Mouse (Mus musculus) hindbrain, embryonic 10.5 days (tissue): ENCODE results near the gene Ccin. TPM values are rescaled to one million over a fixed set of nuclear protein-coding genes. Genes with fewer than 3 reads are reported as not detected.

Source experiments
- DNase-seq: peaks from one replicate; pipeline ENCODE4 v3.0.0-alpha.2; 2017; ENCODE audit warnings: low spot score
- H3K27ac ChIP-seq: fragments of 300-500 bp; sonication (generic); 2 replicates; pipeline ENCODE4 v1.5.1; 2016; ENCODE audit warnings: mild to moderate bottlenecking, moderate library complexity
- H3K27me3 ChIP-seq: fragments of 300-500 bp; sonication (generic); 2 replicates; pipeline ENCODE4 v1.6.1; 2016; ENCODE audit warnings: mild to moderate bottlenecking; ENCODE audit not compliant: poor library complexity, insufficient read depth, severe bottlenecking
- H3K36me3 ChIP-seq: fragments of 300-500 bp; sonication (generic); 2 replicates; pipeline ENCODE4 v1.6.1; 2016; ENCODE audit warnings: mild to moderate bottlenecking, moderate library complexity
- H3K4me1 ChIP-seq: fragments of 300-500 bp; sonication (generic); replicated peaks from 2 replicates; pipeline ENCODE4 v1.6.1; 2016; ENCODE audit warnings: mild to moderate bottlenecking
- H3K4me3 ChIP-seq: fragments of 300-500 bp; sonication (generic); 2 replicates; pipeline ENCODE4 v1.5.1; 2016; ENCODE audit warnings: mild to moderate bottlenecking, moderate library complexity
- H3K9me3 ChIP-seq: fragments of 300-500 bp; sonication (generic); 2 replicates; pipeline ENCODE4 v1.6.1; 2016; ENCODE audit warnings: mild to moderate bottlenecking, moderate library complexity
- WGBS: fragments of 180-500 bp; shearing (Covaris S2); methylation state at CpG from one replicate; pipeline ENCODE4 v1.1.7; 2016; 5-methylcytosine and 5-hydroxymethylcytosine counted together
- polyA plus RNA-seq: library from polyadenylated mRNA; unstranded; fragments of >200 nt; fragmentation: Nextera tagmentation; extraction: Ambion mirVana; gene quantifications from 2 replicates; pipeline ENCODE4 v1.2.1, GENCODE M21; 2016

Ccin gene
- polyA plus RNA-seq, 1 experiment from 2014 or later: not detected

- Histone ChIP-seq H3K27ac (peak overlapping the region; percentile 67), H3K4me3 (no peak overlapping the region), H3K27me3 (peaks cover 42% of the 10 kb centered on the region), H3K36me3 (no peaks in the 10 kb centered on the region), H3K9me3 (no peaks in the 10 kb centered on the region), H3K4me1 (peaks cover 29% of the 10 kb centered on the region)
- 18% methylated on average over 17 of the region's 17 CpGs for WGBS
- peak; percentile 48 for DNase-seq
Measured at GRCm38 (mm10) chr4:43978521-43979443, 4.5 kb upstream of the Ccin start.

GRCm38 (mm10) chr4:43979746-43980145 is 3.5 kb upstream of the Ccin start:
- WGBS: 81% methylated on average over 3 of the region's 3 CpGs
- no peak overlapping the region for H3K4me3 ChIP-seq
- no peaks in the 10 kb centered on the region for H3K36me3 ChIP-seq
- no peak for DNase-seq
- peaks cover 48% of the 10 kb centered on the region for H3K27me3 ChIP-seq
- H3K4me1 ChIP-seq: peaks cover 28% of the 10 kb centered on the region
- no peaks in the 10 kb centered on the region for H3K9me3 ChIP-seq
- H3K27ac ChIP-seq: no peak overlapping the region

- Histone ChIP-seq H3K4me1 (peaks cover 28% of the 10 kb centered on the region), H3K9me3 (no peaks in the 10 kb centered on the region), H3K27me3 (peaks cover 48% of the 10 kb centered on the region), H3K36me3 (no peaks in the 10 kb centered on the region), H3K4me3 (no peak overlapping the region), H3K27ac (no peak overlapping the region)
- 87% methylated on average over 4 of the region's 4 CpGs for WGBS
- no peak for DNase-seq
Measured at GRCm38 (mm10) chr4:43980236-43980635, 3.0 kb upstream of the Ccin start.

GRCm38 (mm10) chr4:43980846-43981245 is 2.4 kb upstream of the Ccin start:
- H3K36me3 ChIP-seq: no peaks in the 10 kb centered on the region
- WGBS: 92% methylated on average over 6 of the region's 6 CpGs

GRCm38 (mm10) chr4:43981251-43981650 is 2.0 kb upstream of the Ccin start:
- Histone ChIP-seq H3K4me1 (peaks cover 28% of the 10 kb centered on the region), H3K27me3 (peaks cover 48% of the 10 kb centered on the region), H3K36me3 (no peaks in the 10 kb centered on the region), H3K27ac (peak overlapping the region; percentile 92; the same call in 1 of the 2 replicates), H3K9me3 (no peaks in the 10 kb centered on the region), H3K4me3 (no peak overlapping the region)
- no peak for DNase-seq
- 88% methylated on average over 7 of the region's 7 CpGs for WGBS

More at GRCm38 (mm10) chr4:43980846-43981245, 2.4 kb upstream of the Ccin start:
- peaks cover 48% of the 10 kb centered on the region for H3K27me3 ChIP-seq
- no peak for DNase-seq
- H3K27ac ChIP-seq: no peak overlapping the region
- peaks cover 28% of the 10 kb centered on the region for H3K4me1 ChIP-seq
- H3K9me3 ChIP-seq: no peaks in the 10 kb centered on the region
- no peak overlapping the region for H3K4me3 ChIP-seq

- no peaks in the 10 kb centered on the region for H3K36me3 ChIP-seq
- H3K4me1 ChIP-seq: peaks cover 27% of the 10 kb centered on the region
- H3K27me3 ChIP-seq: peaks cover 42% of the 10 kb centered on the region
- peak overlapping the region; percentile 92 for H3K27ac ChIP-seq
- no peaks in the 10 kb centered on the region for H3K9me3 ChIP-seq
- 4% methylated on average over 24 of the region's 24 CpGs for WGBS
- H3K4me3 ChIP-seq: peak overlapping the region; percentile 51
- peak; percentile 95 for DNase-seq
Measured at GRCm38 (mm10) chr4:43982053-43982732, 1.1 kb upstream of the Ccin start.

- Histone ChIP-seq H3K27ac (no peak overlapping the region), H3K9me3 (no peaks in the 10 kb centered on the region), H3K4me1 (peaks cover 18% of the 10 kb centered on the region), H3K4me3 (no peak overlapping the region), H3K36me3 (no peaks in the 10 kb centered on the region), H3K27me3 (peaks cover 38% of the 10 kb centered on the region)
- DNase-seq: no peak
- WGBS: 91% methylated on average over 22 of the region's 22 CpGs
Measured at GRCm38 (mm10) chr4:43983756-43984155, 473 bp downstream of the Ccin start.

GRCm38 (mm10) chr4:43984326-43984725 is 1.0 kb downstream of the Ccin start:
- Histone ChIP-seq H3K4me3 (no peak overlapping the region), H3K9me3 (no peaks in the 10 kb centered on the region), H3K27me3 (peaks cover 37% of the 10 kb centered on the region), H3K4me1 (peaks cover 13% of the 10 kb centered on the region), H3K27ac (no peak overlapping the region), H3K36me3 (no peaks in the 10 kb centered on the region)
- no peak for DNase-seq
- 92% methylated on average over 19 of the region's 19 CpGs for WGBS

GRCm38 (mm10) chr4:43988976-43989375 is 5.7 kb downstream of the Ccin start:
- Histone ChIP-seq H3K27ac (no peak overlapping the region), H3K4me1 (0 out of 2 replicates have a peak, but pooled peaks cover 4% of the 10 kb centered on the region), H3K9me3 (no peaks in the 10 kb centered on the region), H3K27me3 (peaks cover 5% of the 10 kb centered on the region; the same call in 1 of the 2 replicates), H3K4me3 (no peak overlapping the region), H3K36me3 (no peaks in the 10 kb centered on the region)
- WGBS: 85% methylated on average over 3 of the region's 3 CpGs
- no peak for DNase-seq

- DNase-seq: no peak
- H3K4me3 ChIP-seq: no peak overlapping the region
Measured at GRCm38 (mm10) chr4:43993072-43993471, 9.8 kb downstream of the Ccin start.

GRCm38 (mm10) chr4:43994342-43994741 is 11.1 kb downstream of the Ccin start:
- no peaks in the 10 kb centered on the region for H3K4me1 ChIP-seq
- no peaks in the 10 kb centered on the region for H3K27me3 ChIP-seq
- no peak overlapping the region for H3K27ac ChIP-seq
- H3K9me3 ChIP-seq: peaks cover 4% of the 10 kb centered on the region; the same call in 1 of the 2 replicates
- DNase-seq: no peak
- whole genome bisulfite sequencing: 80% methylated on average over 2 of the region's 2 CpGs
- H3K4me3 ChIP-seq: no peak overlapping the region
- no peaks in the 10 kb centered on the region for H3K36me3 ChIP-seq

More at GRCm38 (mm10) chr4:43993072-43993471, 9.8 kb downstream of the Ccin start:
- no peaks in the 10 kb centered on the region for H3K27me3 ChIP-seq
- 94% methylated on average over 11 of the region's 11 CpGs for WGBS
- no peak overlapping the region for H3K27ac ChIP-seq
- 0 out of 2 replicates have a peak, but pooled peaks cover 3% of the 10 kb centered on the region for H3K4me1 ChIP-seq
- no peaks in the 10 kb centered on the region for H3K36me3 ChIP-seq
- no peaks in the 10 kb centered on the region for H3K9me3 ChIP-seq

GRCm38 (mm10) chr4:44003622-44004021 is 20.3 kb downstream of the Ccin start:
- 89% methylated on average over 6 of the region's 6 CpGs for WGBS
- Histone ChIP-seq H3K4me1 (no peaks in the 10 kb centered on the region), H3K36me3 (no peaks in the 10 kb centered on the region), H3K27me3 (no peaks in the 10 kb centered on the region), H3K4me3 (no peak overlapping the region), H3K27ac (no peak overlapping the region), H3K9me3 (peaks cover 8% of the 10 kb centered on the region)
- DNase-seq: no peak

- no peaks in the 10 kb centered on the region for H3K27me3 ChIP-seq
- no peaks in the 10 kb centered on the region for H3K4me1 ChIP-seq
- WGBS: 90% methylated on average over 5 of the region's 5 CpGs
- no peak within 1 kb of the TSS for H3K27ac ChIP-seq
- H3K9me3 ChIP-seq: peaks cover 4% of the 10 kb centered on the region; the same call in 1 of the 2 replicates
- H3K36me3 ChIP-seq: no peaks in the 10 kb centered on the region
- no peak within 1 kb of the TSS for H3K4me3 ChIP-seq
- no peak for DNase-seq
Measured at GRCm38 (mm10) chr4:44004126-44004525, 20.8 kb downstream of the Ccin start, which contains the start of gene Clta. Gene Clta, plus strand, starts transcription at chr4:44004452.
